Mouse (Mus musculus) brown adipose tissue, adult 24 weeks (tissue): Measurements from ENCODE around the gene Actg2. TPM values are rescaled to one million over a fixed set of nuclear protein-coding genes. Genes with fewer than 3 reads are reported as not detected.
A peak's percentile ranks its signal among the peaks of the same experiment; 100 is the strongest.

Experiments used
- H3K27ac ChIP-seq: fragments of 200-500 bp; replicated peaks from 2 replicates; pipeline ENCODE4 v1.5.1; 2012; ENCODE audit warnings: low read depth, mild to moderate bottlenecking, low read length
- H3K4me1 ChIP-seq: fragments of 200-500 bp; 2 replicates; pipeline ENCODE4 v1.6.1; 2012; ENCODE audit warnings: low read length, mixed read lengths; ENCODE audit not compliant: control insufficient read depth, insufficient read depth, insufficient read length
- H3K4me3 ChIP-seq: fragments of 200-500 bp; 2 replicates; pipeline ENCODE4 v1.5.1; 2012; ENCODE audit warnings: low read depth, mild to moderate bottlenecking, low read length, moderate library complexity; ENCODE audit not compliant: insufficient read depth
- polyA plus RNA-seq: library from polyadenylated mRNA; stranded (reverse); fragments of >200 nt; gene quantifications from 2 replicates; pipeline ENCODE4 v1.2.4, GENCODE M21; 2012; ENCODE audit not compliant: missing spikeins, insufficient read depth, insufficient read length

The Actg2 gene
- polyA plus RNA-seq, 1 experiment = 1.3 TPM

- Histone ChIP-seq H3K4me1 (peaks cover 32% of the 10 kb centered on the region), H3K4me3 (no peak overlapping the region), H3K27ac (peak overlapping the region; percentile 63)
These were observed 33.4 kb downstream of the Actg2 start for GRCm38 (mm10) chr6:83502656-83503055.

- H3K4me3 ChIP-seq = no peak overlapping the region
These were observed 34.3 kb downstream of the Actg2 start for GRCm38 (mm10) chr6:83501524-83502310.

GRCm38 (mm10) chr6:83500462-83500861 is 35.6 kb downstream of the Actg2 start:
- Histone ChIP-seq H3K4me3 (no peak overlapping the region), H3K27ac (no peak overlapping the region), H3K4me1 (peaks cover 36% of the 10 kb centered on the region)

More at GRCm38 (mm10) chr6:83501524-83502310, 34.3 kb downstream of the Actg2 start:
- H3K4me1 ChIP-seq = peaks cover 29% of the 10 kb centered on the region
- peak overlapping the region; percentile 63; the same call in 1 of the 2 replicates for H3K27ac ChIP-seq

- Histone ChIP-seq H3K27ac (peak overlapping the region; percentile 61), H3K4me1 (peaks cover 32% of the 10 kb centered on the region), H3K4me3 (no peak overlapping the region)
These were observed 37.0 kb downstream of the Actg2 start for GRCm38 (mm10) chr6:83499078-83499477.

GRCm38 (mm10) chr6:83496753-83497710 is 39.0 kb downstream of the Actg2 start:
- Histone ChIP-seq H3K27ac (peak overlapping the region; percentile 89), H3K4me1 (peaks cover 26% of the 10 kb centered on the region)

GRCm38 (mm10) chr6:83496009-83496752 is 39.9 kb downstream of the Actg2 start:
- H3K27ac ChIP-seq = 0 out of 2 replicates have a peak overlapping the region, but pooled peaks have one; percentile 9
- peaks cover 23% of the 10 kb centered on the region for H3K4me1 ChIP-seq
- H3K4me3 ChIP-seq = no peak overlapping the region

More at GRCm38 (mm10) chr6:83496753-83497710, 39.0 kb downstream of the Actg2 start:
- no peak overlapping the region for H3K4me3 ChIP-seq

GRCm38 (mm10) chr6:83490622-83491021 is 45.4 kb downstream of the Actg2 start:
- no peak overlapping the region for H3K4me3 ChIP-seq
- H3K4me1 ChIP-seq = peaks cover 2% of the 10 kb centered on the region; the same call in 1 of the 2 replicates
- H3K27ac ChIP-seq = no peak overlapping the region

GRCm38 (mm10) chr6:83488200-83488599 is 47.9 kb downstream of the Actg2 start:
- H3K27ac ChIP-seq = no peak overlapping the region

GRCm38 (mm10) chr6:83487298-83487697 is 48.8 kb downstream of the Actg2 start:
- Histone ChIP-seq H3K4me3 (no peak overlapping the region), H3K4me1 (peaks cover 2% of the 10 kb centered on the region; the same call in 1 of the 2 replicates), H3K27ac (no peak overlapping the region)

More at GRCm38 (mm10) chr6:83488200-83488599, 47.9 kb downstream of the Actg2 start:
- Histone ChIP-seq H3K4me3 (no peak overlapping the region), H3K4me1 (no peaks in the 10 kb centered on the region; the same call in 1 of the 2 replicates)

GRCm38 (mm10) chr6:83485854-83486253 is 50.2 kb downstream of the Actg2 start:
- Histone ChIP-seq H3K27ac (no peak overlapping the region), H3K4me3 (no peak overlapping the region), H3K4me1 (peaks cover 2% of the 10 kb centered on the region; the same call in 1 of the 2 replicates)

GRCm38 (mm10) chr6:83483776-83484175 is 52.3 kb downstream of the Actg2 start:
- H3K27ac ChIP-seq = no peak overlapping the region
- peaks cover 2% of the 10 kb centered on the region; the same call in 1 of the 2 replicates for H3K4me1 ChIP-seq
- no peak overlapping the region for H3K4me3 ChIP-seq

- Histone ChIP-seq H3K27ac (peak overlapping the region; percentile 56), H3K4me1 (peaks cover 2% of the 10 kb centered on the region; the same call in 1 of the 2 replicates), H3K4me3 (no peak overlapping the region)
These were observed 53.5 kb downstream of the Actg2 start for GRCm38 (mm10) chr6:83482418-83483085.

GRCm38 (mm10) chr6:83480019-83480655 is 55.9 kb downstream of the Actg2 start:
- Histone ChIP-seq H3K27ac (no peak overlapping the region), H3K4me1 (peaks cover 2% of the 10 kb centered on the region; the same call in 1 of the 2 replicates), H3K4me3 (no peak overlapping the region)
